ENCODE assay signal across 8 mouse cellular contexts in the genomic region with DNA sequence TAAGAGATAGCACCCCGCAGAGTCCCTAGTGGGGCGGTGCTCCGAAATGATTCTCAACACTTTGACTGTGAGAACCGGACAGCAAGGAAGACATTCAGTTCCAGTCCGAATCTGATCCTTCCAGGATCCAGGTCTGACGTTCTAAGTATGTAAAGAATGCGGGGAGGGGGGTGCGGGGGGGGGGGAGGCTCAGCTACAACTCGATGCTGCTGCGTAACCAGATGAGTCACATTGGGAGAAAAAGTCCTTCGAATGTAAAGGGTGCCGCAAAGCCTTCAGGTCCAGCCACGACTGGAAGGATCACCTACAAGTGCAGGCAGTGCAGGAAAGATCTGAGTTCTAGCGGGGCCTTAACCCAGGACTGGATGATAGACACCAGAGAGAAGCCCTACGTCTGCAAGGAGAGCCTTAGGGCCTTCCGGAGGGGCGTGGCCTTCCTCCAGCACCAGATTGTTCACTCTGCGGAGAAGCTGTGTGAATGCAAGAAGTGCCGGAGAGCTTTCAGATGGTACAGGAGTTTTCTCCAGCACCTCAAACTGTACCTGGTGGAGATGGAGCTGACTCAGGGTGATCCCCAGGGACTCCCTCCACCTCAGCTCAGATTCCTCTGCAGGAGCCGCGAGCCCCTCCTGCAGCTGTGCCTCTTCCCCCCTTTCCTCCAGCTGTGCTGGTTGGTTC. TPM values are rescaled to one million over a fixed set of nuclear protein-coding genes. Genes with fewer than 3 reads are reported as not detected.
DNase-seq lines count a peak whose midpoint lies in the region; ATAC-seq and TF ChIP-seq lines count a peak whose summit lies in the region.

No protein-coding gene starts in this region.

- TF ChIP-seq POLR2A in bone marrow, adult 2 months (IDR thresholded peaks at IDR 0.05; ENCODE audit: borderline replicate concordance, control insufficient read depth, low read depth, low read length), result no peak
- no peak; the same call in 1 of the 2 replicates for TF ChIP-seq POLR2A in thymus, adult 2 months (IDR thresholded peaks at IDR 0.05; ENCODE audit: control insufficient read depth, extremely low read depth, insufficient read depth, low read length, poor library complexity)

- intact Hi-C loops in gastrocnemius, adult 2 months (cut with DNase I), result loop anchor here (10.0 kb wide), 1 partner anchor 793 kb away; no protein-coding TSS in a partner anchor

- H3K27me3 ChIP-seq in hindbrain, postnatal 0 days (ENCODE audit: insufficient read depth, low read length), result no peaks in the 10 kb centered on the region
- H3K27me3 ChIP-seq in liver, embryonic 11.5 days (replicated peaks; ENCODE audit: control insufficient read depth, insufficient read depth, low read length), result no peaks in the 10 kb centered on the region
- H3K27me3 ChIP-seq in midbrain, postnatal 0 days (ENCODE audit: insufficient read depth, low read length), result no peaks in the 10 kb centered on the region
- no peaks in the 10 kb centered on the region for H3K27me3 ChIP-seq in thymus, adult 2 months (ENCODE audit: control insufficient read depth, insufficient read depth, low read length)

- peak; percentile 33; the same call in 1 of the 2 replicates for ATAC-seq in hindbrain, postnatal 0 days
- peak; percentile 63 for ATAC-seq in liver, embryonic 11.5 days (replicated peaks; ENCODE audit: low FRiP score)
- no peak for ATAC-seq in midbrain, postnatal 0 days (ENCODE audit: low FRiP score)

- DNase-seq in adrenal gland, adult 2 months, result peak; percentile 65
- no peak for DNase-seq in adrenal gland, postnatal 4 days (ENCODE audit: low spot score in 2 of 2)
- DNase-seq in gastrocnemius, adult 2 months, result peak; percentile 59
- peak; percentile 42 for DNase-seq in hindbrain, postnatal 0 days (ENCODE audit: low spot score)
- DNase-seq in liver, embryonic 11.5 days (ENCODE audit: low spot score), result no peak
- DNase-seq in midbrain, postnatal 0 days (ENCODE audit: low spot score), result no peak
- DNase-seq in thymus, adult 2 months, result peak; percentile 73

- peak overlapping the region; percentile 57 for H3K4me2 ChIP-seq in hindbrain, postnatal 0 days (ENCODE audit: low read depth, low read length)
- peak overlapping the region; percentile 64 for H3K4me2 ChIP-seq in liver, embryonic 11.5 days
- H3K4me2 ChIP-seq in midbrain, postnatal 0 days (ENCODE audit: low read depth, low read length, poor library complexity, severe bottlenecking), result peak overlapping the region; percentile 47

- no peak for TF ChIP-seq CTCF in bone marrow, adult 2 months (IDR thresholded peaks at IDR 0.05; ENCODE audit: control insufficient read depth, insufficient read depth, low read length)
- TF ChIP-seq CTCF in gastrocnemius, adult 2 months (IDR thresholded peaks at IDR 0.05), result no peak
- TF ChIP-seq CTCF in hindbrain, postnatal 0 days (IDR thresholded peaks at IDR 0.05; ENCODE audit: low read depth), result no peak
- no peak for TF ChIP-seq CTCF in midbrain, postnatal 0 days (IDR thresholded peaks at IDR 0.05)
- TF ChIP-seq CTCF in thymus, adult 2 months (IDR thresholded peaks at IDR 0.05; ENCODE audit: borderline replicate concordance, control insufficient read depth, extremely low read depth, insufficient read depth, low read length, poor library complexity), result no peak

- WGBS in bone marrow, adult 2 months, result 29% methylated on average over 21 of the region's 21 CpGs
- 30% methylated on average over 21 of the region's 21 CpGs for WGBS in hindbrain, postnatal 0 days
- WGBS in liver, embryonic 11.5 days, result 18% methylated on average over 19 of the region's 21 CpGs
- 22% methylated on average over 21 of the region's 21 CpGs for WGBS in midbrain, postnatal 0 days
- WGBS in thymus, adult 2 months, result 35% methylated on average over 21 of the region's 21 CpGs

- no peaks in the 10 kb centered on the region for H3K36me3 ChIP-seq in hindbrain, postnatal 0 days (ENCODE audit: insufficient read depth, low read length)
- H3K36me3 ChIP-seq in liver, embryonic 11.5 days (ENCODE audit: control insufficient read depth, insufficient read depth, low read length), result no peaks in the 10 kb centered on the region
- H3K36me3 ChIP-seq in midbrain, postnatal 0 days (ENCODE audit: insufficient read depth, low read length), result no peaks in the 10 kb centered on the region
- H3K36me3 ChIP-seq in thymus, adult 2 months (ENCODE audit: control insufficient read depth, insufficient read depth, low read length), result no peaks in the 10 kb centered on the region

- no peaks in the 10 kb centered on the region for H3K9me3 ChIP-seq in hindbrain, postnatal 0 days (ENCODE audit: low read length)
- H3K9me3 ChIP-seq in liver, embryonic 11.5 days (ENCODE audit: control insufficient read depth, low read length), result no peaks in the 10 kb centered on the region
- no peaks in the 10 kb centered on the region for H3K9me3 ChIP-seq in midbrain, postnatal 0 days (ENCODE audit: low read length)

- peaks cover 4% of the 10 kb centered on the region for H3K4me1 ChIP-seq in bone marrow, adult 2 months (ENCODE audit: control insufficient read depth, insufficient read depth, low read length)
- no peaks in the 10 kb centered on the region for H3K4me1 ChIP-seq in hindbrain, postnatal 0 days (ENCODE audit: insufficient read depth, low read length)
- peaks cover 20% of the 10 kb centered on the region for H3K4me1 ChIP-seq in liver, embryonic 11.5 days (replicated peaks; ENCODE audit: control insufficient read depth, insufficient read depth, low read length)
- no peaks in the 10 kb centered on the region for H3K4me1 ChIP-seq in midbrain, postnatal 0 days (ENCODE audit: insufficient read depth, low read length)
- H3K4me1 ChIP-seq in thymus, adult 2 months (replicated peaks; ENCODE audit: control insufficient read depth, insufficient read depth, low read length), result peaks cover 21% of the 10 kb centered on the region

- H3K4me3 ChIP-seq in bone marrow, adult 2 months (replicated peaks; ENCODE audit: control insufficient read depth, low read depth, low read length), result peak overlapping the region; percentile 48
- H3K4me3 ChIP-seq in gastrocnemius, adult 2 months, result peak overlapping the region; percentile 73
- peak overlapping the region; percentile 3 for H3K4me3 ChIP-seq in hindbrain, postnatal 0 days (ENCODE audit: low read length)
- peak overlapping the region; percentile 36 for H3K4me3 ChIP-seq in liver, embryonic 11.5 days (ENCODE audit: low read depth, low read length)
- H3K4me3 ChIP-seq in midbrain, postnatal 0 days (ENCODE audit: low read depth, low read length), result peak overlapping the region; percentile 19; the same call in 1 of the 2 replicates
- H3K4me3 ChIP-seq in thymus, adult 2 months (ENCODE audit: control insufficient read depth, insufficient read depth, low read length), result peak overlapping the region; percentile 53

- peak overlapping the region; percentile 11; the same call in 1 of the 2 replicates for H3K27ac ChIP-seq in bone marrow, adult 2 months (ENCODE audit: control insufficient read depth, insufficient read depth, low read depth, low read length, poor library complexity)
- peak overlapping the region; percentile 76 for H3K27ac ChIP-seq in gastrocnemius, adult 2 months
- H3K27ac ChIP-seq in hindbrain, postnatal 0 days, result peak overlapping the region; percentile 51; the same call in 1 of the 2 replicates
- H3K27ac ChIP-seq in liver, embryonic 11.5 days (ENCODE audit: low read depth, low read length), result 0 out of 2 replicates have a peak overlapping the region, but pooled peaks have one; percentile 23
- H3K27ac ChIP-seq in midbrain, postnatal 0 days (ENCODE audit: low read depth, low read length), result 0 out of 2 replicates have a peak overlapping the region, but pooled peaks have one; percentile 51
- peak overlapping the region; percentile 92 for H3K27ac ChIP-seq in thymus, adult 2 months (ENCODE audit: control insufficient read depth, insufficient read depth, low read length)

- H3K9ac ChIP-seq in hindbrain, postnatal 0 days (replicated peaks; ENCODE audit: low read length), result no peak overlapping the region; the same call in 1 of the 2 replicates
- 0 out of 2 replicates have a peak overlapping the region, but pooled peaks have one; percentile 1 for H3K9ac ChIP-seq in liver, embryonic 11.5 days (ENCODE audit: low read depth, low read length)
- H3K9ac ChIP-seq in midbrain, postnatal 0 days (replicated peaks; ENCODE audit: low read length, poor library complexity, severe bottlenecking), result 0 out of 2 replicates have a peak overlapping the region, but pooled peaks have one; percentile 13

RNA-seq across cellular contexts. Expression of gene Rpl14, which starts 10.8 kb away (rescaled TPM):
- 100 to 1,000 TPM; 480 to 551 TPM for total RNA-seq in adrenal gland, adult 2 months (2021)
- 94.5 and 146 TPM in 2 replicates for polyA plus RNA-seq in adrenal gland, adult 2 months (2012; rRNA removed)
- 100 to 1,000 TPM; 667 to 692 TPM for total RNA-seq in adrenal gland, postnatal 4 days (2021)
- 844 and 1,026 TPM in 2 replicates for polyA plus RNA-seq in bone marrow, adult 2 months (2011; ENCODE audit: insufficient read depth, insufficient read length, low replicate concordance, missing spikeins)
- 100 to 1,000 TPM; 290 to 372 TPM for total RNA-seq in gastrocnemius, adult 2 months (2021)
- 137 and 147 TPM in 2 replicates for total RNA-seq in hindbrain, postnatal 0 days (2014; rRNA removed)
- 432 and 453 TPM in 2 replicates for polyA plus RNA-seq in hindbrain, postnatal 0 days (2015; fragmentation: Nextera tagmentation; extraction: Ambion mirVana)
- 1,178 and 1,306 TPM in 2 replicates for polyA plus RNA-seq in liver, embryonic 11.5 days (2014; fragmentation: Nextera tagmentation; extraction: Ambion mirVana)
- total RNA-seq in midbrain, postnatal 0 days (2014; rRNA removed), result 261 and 287 TPM in 2 replicates
- 445 and 474 TPM in 2 replicates for polyA plus RNA-seq in midbrain, postnatal 0 days (2015; fragmentation: Nextera tagmentation; extraction: Ambion mirVana)
- 585 and 677 TPM in 2 replicates for polyA plus RNA-seq in thymus, adult 2 months (2012; rRNA removed)

RNA-seq across cellular contexts. Expression of gene Entpd3, which starts 42.5 kb away (rescaled TPM):
- total RNA-seq in adrenal gland, adult 2 months (2021), result 1 to 10 TPM in 1 of 2 experiments, under 1 TPM in 1; 0.66 to 2.9 TPM
- polyA plus RNA-seq in adrenal gland, adult 2 months (2012; rRNA removed), result 7.8 and 13.3 TPM in 2 replicates
- 1 to 10 TPM in 1 of 2 experiments, under 1 TPM in 1; 0.68 to 2.2 TPM for total RNA-seq in adrenal gland, postnatal 4 days (2021)
- 0.56 TPM in 1 of 2 replicates, not detected in the other for polyA plus RNA-seq in bone marrow, adult 2 months (2011; ENCODE audit: insufficient read depth, insufficient read length, low replicate concordance, missing spikeins)
- total RNA-seq in gastrocnemius, adult 2 months (2021), result not detected
- total RNA-seq in hindbrain, postnatal 0 days (2014; rRNA removed), result 4.0 and 7.0 TPM in 2 replicates
- 3.7 and 4.4 TPM in 2 replicates for polyA plus RNA-seq in hindbrain, postnatal 0 days (2015; fragmentation: Nextera tagmentation; extraction: Ambion mirVana)
- polyA plus RNA-seq in liver, embryonic 11.5 days (2014; fragmentation: Nextera tagmentation; extraction: Ambion mirVana), result 0.12 and 0.22 TPM in 2 replicates
- 6.9 and 9.0 TPM in 2 replicates for total RNA-seq in midbrain, postnatal 0 days (2014; rRNA removed)
- 4.7 and 5.2 TPM in 2 replicates for polyA plus RNA-seq in midbrain, postnatal 0 days (2015; fragmentation: Nextera tagmentation; extraction: Ambion mirVana)
- polyA plus RNA-seq in thymus, adult 2 months (2012; rRNA removed), result 2.0 TPM in 2 replicates

Comparison
In these comparisons a context has a peak if more than half of its experiments do, and no peak if none do; other contexts are left out.
1. DNase-seq: peak in adrenal gland, adult 2 months (single experiment), gastrocnemius, adult 2 months (single experiment), hindbrain, postnatal 0 days (single experiment) and thymus, adult 2 months (single experiment); none in adrenal gland, postnatal 4 days (0 of 2), liver, embryonic 11.5 days (single experiment) and midbrain, postnatal 0 days (single experiment).
2. H3K27ac ChIP-seq: peak in every context shown above with its lines; median percentile 92 in thymus, adult 2 months; 76 in gastrocnemius, adult 2 months; 51 in hindbrain, postnatal 0 days; 51 in midbrain, postnatal 0 days; 23 in liver, embryonic 11.5 days; 11 in bone marrow, adult 2 months.
3. H3K4me3 ChIP-seq: peak in every context shown above with its lines; median percentile 73 in gastrocnemius, adult 2 months; 53 in thymus, adult 2 months; 48 in bone marrow, adult 2 months; 36 in liver, embryonic 11.5 days; 19 in midbrain, postnatal 0 days; 3 in hindbrain, postnatal 0 days.
4. Peak in every context shown above with its lines, with median percentiles within 50 percentile points of each other: H3K4me2 ChIP-seq.